Mouse (Mus musculus) midbrain, embryonic 11.5 days (tissue): ENCODE data around the gene Pcyt2. TPM values are rescaled to one million over a fixed set of nuclear protein-coding genes. Genes with fewer than 3 reads are reported as not detected.

ENCODE experiments used
- ATAC-seq: fragments of 200-750 bp; cut with Nextera tagmentation; 2 replicates; pipeline ENCODE4 v1.8.0; 2017; ENCODE audit warnings: moderate TSS enrichment, moderate library complexity; ENCODE audit not compliant: low FRiP score
- DNase-seq: peaks from one replicate; pipeline ENCODE4 v3.0.0; 2015; ENCODE audit warnings: low spot score; ENCODE audit errors: missing footprints
- H3K27ac ChIP-seq: fragments of 300-500 bp; sonication (generic); 2 replicates; pipeline ENCODE4 v1.5.1; 2014; ENCODE audit warnings: low read depth, low read length
- H3K27me3 ChIP-seq: fragments of 300-500 bp; sonication (generic); 2 replicates; pipeline ENCODE4 v1.6.1; 2014; ENCODE audit warnings: mild to moderate bottlenecking, low read length, moderate library complexity, mixed read lengths; ENCODE audit not compliant: control insufficient read depth, insufficient read depth
- H3K36me3 ChIP-seq: fragments of 300-500 bp; sonication (generic); 2 replicates; pipeline ENCODE4 v1.6.1; 2014; ENCODE audit warnings: mild to moderate bottlenecking, low read length, moderate library complexity, mixed read lengths; ENCODE audit not compliant: control insufficient read depth, insufficient read depth
- H3K4me1 ChIP-seq: fragments of 300-500 bp; sonication (generic); 2 replicates; pipeline ENCODE4 v1.6.1; 2014; ENCODE audit warnings: low read length; ENCODE audit not compliant: control insufficient read depth, insufficient read depth
- H3K4me2 ChIP-seq: fragments of 300-500 bp; sonication (generic); 2 replicates; pipeline ENCODE4 v1.6.1; 2014; ENCODE audit warnings: mild to moderate bottlenecking, moderate library complexity
- H3K4me3 ChIP-seq: fragments of 300-500 bp; sonication (generic); 2 replicates; pipeline ENCODE4 v1.5.1; 2014; ENCODE audit warnings: low read depth, low read length
- H3K9ac ChIP-seq: fragments of 300-500 bp; sonication (generic); 2 replicates; pipeline ENCODE4 v1.6.1; 2014; ENCODE audit warnings: low read length
- H3K9me3 ChIP-seq: fragments of 300-500 bp; sonication (generic); 2 replicates; pipeline ENCODE4 v1.6.1; 2016; ENCODE audit warnings: low read length; ENCODE audit not compliant: control insufficient read depth
- WGBS: fragments of 180-500 bp; shearing (Covaris S2); extraction: QIAGEN DNeasy Blood & Tissue Kit; methylation state at CpG from one replicate; pipeline ENCODE4 v1.1.7; 2014; 5-methylcytosine and 5-hydroxymethylcytosine counted together
- polyA plus RNA-seq: library from polyadenylated mRNA; unstranded; fragments of >200 nt; fragmentation: Nextera tagmentation; extraction: Ambion mirVana; gene quantifications from 2 replicates; pipeline ENCODE4 v1.2.1, GENCODE M21; 2014

Pcyt2 gene
- polyA plus RNA-seq, 1 experiment from 2014 or later = 101 TPM

- Histone ChIP-seq H3K27ac (peak within 1 kb of the TSS; percentile 91), H3K27me3 (no peaks in the 10 kb centered on the region), H3K9ac (peak within 1 kb of the TSS; percentile 96), H3K36me3 (peaks cover 31% of the 10 kb centered on the region), H3K4me2 (peak within 1 kb of the TSS; percentile 96), H3K4me1 (peaks cover 22% of the 10 kb centered on the region), H3K9me3 (no peaks in the 10 kb centered on the region; the same call in 1 of the 2 replicates), H3K4me3 (peak within 1 kb of the TSS; percentile 100)
- ATAC-seq = peak; percentile 67
- DNase-seq = peak; percentile 99
- WGBS = 5% methylated on average over 62 of the region's 75 CpGs
These were observed 36.1 kb downstream of the Pcyt2 start, which contains the start of gene Arhgdia for GRCm38 (mm10) chr11:120581490-120582267. Gene Arhgdia, minus strand, starts transcription at chr11:120581624.

GRCm38 (mm10) chr11:120580871-120581331 lies 36.8 kb downstream of the Pcyt2 start:
- no peaks in the 10 kb centered on the region for H3K27me3 ChIP-seq
- H3K9me3 ChIP-seq = no peaks in the 10 kb centered on the region; the same call in 1 of the 2 replicates
- DNase-seq = peak; percentile 93
- H3K4me1 ChIP-seq = peaks cover 22% of the 10 kb centered on the region
- under 1% methylated on average over 33 of the region's 44 CpGs for WGBS
- H3K4me3 ChIP-seq = peak overlapping the region; percentile 100
- peak overlapping the region; percentile 96 for H3K9ac ChIP-seq
- peak overlapping the region; percentile 96 for H3K4me2 ChIP-seq
- peak overlapping the region; percentile 91 for H3K27ac ChIP-seq
- H3K36me3 ChIP-seq = peaks cover 29% of the 10 kb centered on the region
- peak; percentile 25; the same call in 1 of the 2 replicates for ATAC-seq

- Histone ChIP-seq H3K4me2 (peak overlapping the region; percentile 96), H3K36me3 (peaks cover 25% of the 10 kb centered on the region), H3K4me3 (peak overlapping the region; percentile 100), H3K27ac (no peak overlapping the region), H3K27me3 (no peaks in the 10 kb centered on the region), H3K4me1 (peaks cover 22% of the 10 kb centered on the region), H3K9me3 (no peaks in the 10 kb centered on the region; the same call in 1 of the 2 replicates), H3K9ac (peak overlapping the region; percentile 96)
- DNase-seq (no peak), ATAC-seq (no peak)
- WGBS = 65% methylated on average over 7 of the region's 7 CpGs
These were observed 37.5 kb downstream of the Pcyt2 start for GRCm38 (mm10) chr11:120580190-120580589.

- Histone ChIP-seq H3K4me3 (peak overlapping the region; percentile 100), H3K9ac (peak overlapping the region; percentile 96), H3K27ac (no peak overlapping the region; the same call in 1 of the 2 replicates), H3K4me2 (peak overlapping the region; percentile 96), H3K4me1 (peaks cover 22% of the 10 kb centered on the region), H3K36me3 (peaks cover 24% of the 10 kb centered on the region), H3K27me3 (no peaks in the 10 kb centered on the region), H3K9me3 (no peaks in the 10 kb centered on the region; the same call in 1 of the 2 replicates)
- WGBS = 68% methylated on average over 15 of the region's 15 CpGs
- ATAC-seq (no peak), DNase-seq (peak; percentile 99)
These were observed 38.2 kb downstream of the Pcyt2 start for GRCm38 (mm10) chr11:120579316-120580107.

GRCm38 (mm10) chr11:120578694-120579243 lies 39.0 kb downstream of the Pcyt2 start:
- ATAC-seq (no peak), DNase-seq (no peak)
- no peak overlapping the region; the same call in 1 of the 2 replicates for H3K4me3 ChIP-seq
- H3K27me3 ChIP-seq = no peaks in the 10 kb centered on the region
- peaks cover 26% of the 10 kb centered on the region for H3K4me1 ChIP-seq
- H3K9me3 ChIP-seq = no peaks in the 10 kb centered on the region; the same call in 1 of the 2 replicates
- H3K4me2 ChIP-seq = no peak overlapping the region
- no peak overlapping the region for H3K27ac ChIP-seq
- H3K36me3 ChIP-seq = peaks cover 24% of the 10 kb centered on the region
- WGBS = 88% methylated on average over 11 of the region's 11 CpGs
- H3K9ac ChIP-seq = no peak overlapping the region

GRCm38 (mm10) chr11:120578024-120578693 lies 39.6 kb downstream of the Pcyt2 start:
- Histone ChIP-seq H3K9ac (no peak overlapping the region), H3K27me3 (no peaks in the 10 kb centered on the region), H3K27ac (no peak overlapping the region), H3K36me3 (peaks cover 22% of the 10 kb centered on the region), H3K4me3 (no peak overlapping the region), H3K9me3 (no peaks in the 10 kb centered on the region), H3K4me1 (peaks cover 26% of the 10 kb centered on the region), H3K4me2 (no peak overlapping the region)
- ATAC-seq (no peak), DNase-seq (no peak)
- 93% methylated on average over 10 of the region's 10 CpGs for WGBS

- ATAC-seq (no peak), DNase-seq (no peak)
- H3K27ac ChIP-seq = no peak overlapping the region
- WGBS = 77% methylated on average over 7 of the region's 7 CpGs
- no peaks in the 10 kb centered on the region for H3K27me3 ChIP-seq
- no peak overlapping the region for H3K4me2 ChIP-seq
- H3K36me3 ChIP-seq = peaks cover 22% of the 10 kb centered on the region
- no peak overlapping the region for H3K4me3 ChIP-seq
- H3K9ac ChIP-seq = no peak overlapping the region
- H3K4me1 ChIP-seq = peaks cover 26% of the 10 kb centered on the region
- no peaks in the 10 kb centered on the region for H3K9me3 ChIP-seq
These were observed 40.3 kb downstream of the Pcyt2 start for GRCm38 (mm10) chr11:120577211-120578023.
